Mouse (Mus musculus): ENCODE results near the gene Sept14. TPM values are rescaled to one million over a fixed set of nuclear protein-coding genes. Genes with fewer than 3 reads are reported as not detected.

The Sept14 gene
- polyA plus RNA-seq, 1 experiment = not detected

GRCm38 (mm10) chr5:129669453-129670035 lies 38.8 kb downstream of the Sept14 start:
- DNase-seq (ENCODE audit: low spot score) = no peak

- DNase-seq (ENCODE audit: low spot score) = no peak
These were observed 40.5 kb downstream of the Sept14 start for GRCm38 (mm10) chr5:129667851-129668250.

GRCm38 (mm10) chr5:129666271-129666909 lies 41.9 kb downstream of the Sept14 start:
- DNase-seq (ENCODE audit: low spot score) = no peak

DNA sequence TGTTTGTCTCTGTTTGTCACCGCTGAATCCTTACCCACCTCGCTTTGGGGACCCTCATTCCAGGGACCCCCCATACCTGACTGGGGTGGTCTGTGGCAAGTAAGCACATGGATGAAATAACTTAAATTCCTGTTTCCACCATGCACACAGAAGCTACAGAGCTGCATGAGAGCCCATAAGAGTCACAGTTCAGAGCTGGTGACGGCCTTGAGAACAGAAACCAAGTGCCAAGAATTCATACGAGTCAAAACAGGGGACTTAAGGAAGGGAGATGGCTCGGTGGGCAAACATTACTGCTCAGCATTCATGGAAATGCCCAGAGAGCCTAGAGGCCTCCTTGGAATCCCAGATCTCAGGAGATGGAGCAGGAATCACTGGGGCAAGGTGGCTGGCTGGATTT lies 44.2 kb downstream of the Sept14 start:
- no peak for DNase-seq (ENCODE audit: low spot score)

DNA sequence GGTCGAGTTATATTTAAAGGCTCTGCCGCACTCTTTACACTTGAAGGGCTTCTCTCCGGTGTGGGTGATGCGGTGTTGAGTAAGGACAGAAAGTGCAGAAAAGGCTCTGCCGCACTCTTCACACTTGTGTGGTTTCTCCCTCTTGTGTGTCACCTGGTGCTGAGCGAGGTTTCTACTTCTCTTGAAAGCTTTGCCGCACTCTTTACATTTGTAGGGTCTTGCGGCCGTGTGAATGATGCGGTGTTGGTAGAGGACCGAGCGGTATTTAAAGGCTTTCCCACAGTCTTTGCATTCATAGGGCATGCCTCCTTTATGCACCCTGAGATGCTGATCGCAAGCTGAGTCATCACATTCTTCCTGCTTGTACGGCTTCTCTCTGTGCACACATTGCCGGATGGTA lies 50.4 kb downstream of the Sept14 start:
- DNase-seq (ENCODE audit: low spot score) = no peak

- no peak for DNase-seq (ENCODE audit: low spot score)
These were observed 51.3 kb downstream of the Sept14 start for GRCm38 (mm10) chr5:129657016-129657415.

- no peak for DNase-seq (ENCODE audit: low spot score)
These were observed 57.5 kb downstream of the Sept14 start for GRCm38 (mm10) chr5:129650858-129651257.

Other genes with a start within 250 kb of the Sept14 start
- 83.6 and 88.5 TPM in 2 replicates for gene Sfswap, start 207.3 kb downstream of the Sept14 start, polyA plus RNA-seq (2012; rRNA removed)
- 17.9 and 22.8 TPM in 2 replicates for gene Mmp17, start 124.3 kb downstream of the Sept14 start, polyA plus RNA-seq (2012; rRNA removed)
- gene Zfp11, start 38.4 kb downstream of the Sept14 start, polyA plus RNA-seq (2012; rRNA removed) = 3.5 and 3.7 TPM in 2 replicates
- gene Mrps17, start 7.0 kb upstream of the Sept14 start, polyA plus RNA-seq (2012; rRNA removed) = 79.1 and 92.5 TPM in 2 replicates
- 73.3 and 82.2 TPM in 2 replicates for gene Nipsnap2, start 16.6 kb upstream of the Sept14 start, polyA plus RNA-seq (2012; rRNA removed)
- 10.5 and 13.2 TPM in 2 replicates for gene Psph, start 78.9 kb upstream of the Sept14 start, polyA plus RNA-seq (2012; rRNA removed)
- 12.4 and 16.2 TPM in 2 replicates for gene Sumf2, start 138.5 kb upstream of the Sept14 start, polyA plus RNA-seq (2012; rRNA removed)
- 523 and 694 TPM in 2 replicates for gene Chchd2, start 179.0 kb upstream of the Sept14 start, polyA plus RNA-seq (2012; rRNA removed)
- gene Zbed5, start 187.2 kb upstream of the Sept14 start, polyA plus RNA-seq (2012; rRNA removed) = 1.9 and 2.3 TPM in 2 replicates
- 4.2 and 4.6 TPM in 2 replicates for gene Phkg1, start 190.0 kb upstream of the Sept14 start, polyA plus RNA-seq (2012; rRNA removed)
- gene Nupr1l, start 200.0 kb upstream of the Sept14 start, polyA plus RNA-seq (2012; rRNA removed) = 7.4 and 10.5 TPM in 2 replicates
- 19.1 and 20.7 TPM in 2 replicates for gene Vkorc1l1, start 233.5 kb upstream of the Sept14 start, polyA plus RNA-seq (2012; rRNA removed)

Measured in urinary bladder, adult 2 months (tissue).